Mouse (Mus musculus): ENCODE data around the gene Ckap4.
"Not testable (repeated sequence)": the region's sequence is repeated elsewhere in the genome, so short reads cannot be mapped to it uniquely, and the experiment has no call there.

Ckap4 gene

DNA sequence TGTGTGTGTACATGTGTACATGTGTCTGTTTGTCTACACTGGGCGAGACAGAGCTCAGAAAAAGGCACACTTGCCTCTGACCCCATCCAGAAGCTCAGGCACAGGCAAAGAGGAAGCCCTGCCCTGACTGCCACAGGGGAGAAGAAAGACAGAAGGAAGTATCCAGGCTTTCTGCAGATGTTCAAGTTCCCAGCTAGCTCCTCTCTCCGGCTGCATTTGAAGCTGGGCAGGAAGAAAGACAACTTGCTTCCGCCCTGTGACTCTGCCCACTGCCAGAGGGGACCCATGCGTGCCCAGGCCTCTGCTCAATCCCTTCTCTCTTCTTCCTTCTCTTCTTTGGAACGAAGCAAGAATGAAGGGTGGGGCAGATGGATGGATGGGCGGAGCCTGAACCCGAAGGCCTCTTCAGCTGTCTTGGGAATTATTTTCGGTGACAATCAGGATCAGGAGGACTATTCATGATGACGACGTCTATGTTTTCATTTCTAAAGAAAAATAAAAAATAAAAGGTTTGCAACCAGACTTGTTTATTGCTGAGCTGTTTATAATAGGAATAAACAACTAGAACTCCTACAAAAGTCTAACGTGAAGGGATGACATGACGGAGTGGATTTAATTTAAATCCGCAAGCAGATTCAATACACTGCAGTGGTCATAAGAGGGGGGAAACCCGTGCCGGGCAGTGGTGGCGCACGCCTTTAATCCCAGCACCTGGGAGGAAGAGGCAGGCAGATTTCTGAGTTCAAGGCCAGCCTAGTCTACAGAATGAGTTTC, 15.5 kb upstream of the Ckap4 start:
- DNase-seq (ENCODE audit: low spot score in 2 of 2): no peak

DNA sequence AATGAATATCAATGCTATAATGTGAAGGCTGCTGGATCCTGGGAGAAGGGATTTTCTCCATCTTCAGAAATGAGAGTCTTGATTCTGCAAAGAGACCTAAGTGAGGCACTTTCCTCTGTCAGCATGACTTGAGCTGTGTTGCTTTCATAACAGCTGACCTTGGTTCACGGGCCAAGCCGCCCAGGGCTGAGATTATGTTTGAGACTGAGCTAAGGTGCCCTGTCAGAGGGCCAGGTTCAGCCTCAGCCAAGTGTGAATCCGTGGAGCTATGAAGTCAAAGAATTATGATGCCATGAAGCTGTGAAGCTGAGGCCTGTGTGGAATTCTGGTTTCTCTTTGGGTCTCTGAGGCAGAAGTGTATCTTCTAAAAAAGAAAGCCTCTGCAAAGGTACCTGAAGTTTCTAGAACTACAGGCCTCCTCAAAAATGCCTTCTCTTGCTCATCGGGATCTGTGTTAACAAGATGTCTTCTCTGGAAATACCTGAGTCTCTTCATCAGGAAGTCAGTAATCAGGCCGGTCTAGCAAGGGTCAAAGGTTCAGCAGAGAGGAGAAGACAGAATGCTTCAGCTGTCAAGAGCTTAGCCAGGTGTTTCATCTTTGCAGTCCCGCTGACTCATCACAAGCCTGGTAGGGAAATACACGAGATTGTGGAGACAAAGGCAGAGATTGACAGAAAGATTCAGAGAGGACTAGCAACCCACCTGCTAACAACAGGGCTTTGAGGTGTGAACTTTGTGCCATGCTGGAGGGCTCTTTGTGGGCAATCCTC, 11.2 kb upstream of the Ckap4 start:
- no peak for DNase-seq (ENCODE audit: low spot score in 2 of 2)

DNA sequence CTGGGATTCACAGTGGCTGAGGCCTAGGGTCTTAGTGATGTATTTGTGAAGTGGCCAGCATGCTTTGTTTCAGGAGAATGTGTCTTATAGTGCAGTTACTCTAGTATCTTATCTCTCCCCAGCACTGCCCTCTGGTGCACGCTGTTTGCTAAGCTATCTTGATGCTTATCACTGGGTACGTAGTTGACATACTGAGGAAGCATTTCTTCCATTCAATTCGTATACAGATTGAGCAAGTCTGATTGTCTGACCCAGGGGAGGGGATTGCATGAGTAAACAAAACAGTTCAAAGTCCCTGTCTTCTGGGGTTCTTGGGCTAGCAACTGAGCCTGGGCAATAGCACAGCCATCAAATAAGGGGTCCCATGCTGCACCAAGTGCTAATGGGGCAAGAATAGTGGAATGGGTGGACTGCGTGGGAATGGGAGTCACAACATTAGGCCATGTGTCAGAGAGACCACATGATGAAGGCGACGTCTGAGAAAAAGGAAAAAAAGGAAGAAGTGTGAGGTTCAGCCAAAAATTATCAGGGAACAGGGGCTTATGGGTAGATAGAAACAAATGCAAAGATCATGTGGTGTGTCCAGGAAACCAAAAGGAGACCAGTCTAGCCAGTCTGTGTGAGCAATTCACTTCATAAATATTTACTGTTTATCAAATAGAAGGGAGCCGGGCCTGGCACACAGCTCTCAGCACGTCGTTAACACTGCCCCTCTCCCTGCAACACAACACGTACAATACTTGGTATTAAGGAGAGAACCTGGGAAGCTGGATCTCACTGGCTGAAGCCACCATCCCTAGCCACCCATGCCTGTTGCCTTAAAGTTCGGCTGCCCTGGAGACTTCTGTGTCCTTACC, 9.2 kb upstream of the Ckap4 start:
- no peak for DNase-seq (ENCODE audit: low spot score in 2 of 2)

DNA sequence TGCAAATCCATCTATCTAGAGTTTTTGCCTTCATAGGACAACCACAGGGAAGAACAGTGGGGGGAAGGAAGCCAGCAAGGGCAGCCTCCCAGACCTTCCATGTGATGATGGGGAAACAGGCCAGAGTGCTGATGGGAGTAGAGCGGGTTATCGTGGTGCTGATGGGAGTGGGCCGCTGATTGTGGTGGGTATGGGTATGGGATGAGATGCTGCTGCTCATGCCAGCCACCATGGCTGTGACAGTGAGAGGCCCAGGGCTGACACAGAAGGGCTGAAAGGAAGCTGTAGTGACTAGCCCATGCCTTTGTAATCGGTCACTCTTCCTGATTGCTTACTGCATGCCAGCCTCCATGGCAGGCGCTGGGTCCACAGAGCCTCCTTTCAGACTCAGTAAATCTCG, 5.8 kb upstream of the Ckap4 start:
- no peak for DNase-seq (ENCODE audit: low spot score in 2 of 2)

DNA sequence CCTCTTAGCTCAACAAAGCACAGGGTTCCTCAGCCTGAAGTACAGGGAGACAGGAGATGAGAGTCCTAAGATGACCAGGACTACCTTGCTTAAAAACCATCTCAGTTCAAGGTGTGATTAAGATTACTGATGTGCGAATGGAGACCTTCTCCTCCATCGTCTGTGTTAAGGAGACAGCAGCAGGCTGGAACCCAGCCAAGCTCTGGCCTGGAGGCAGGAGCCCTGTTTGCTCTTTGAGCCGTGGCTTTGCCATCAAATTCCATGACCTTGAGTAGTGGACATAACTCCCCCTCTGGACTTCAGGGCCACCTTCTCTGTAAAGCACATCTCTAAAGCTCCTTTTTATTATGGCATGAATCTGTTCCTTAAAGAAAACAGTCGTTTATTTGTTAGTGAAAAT, 2.0 kb upstream of the Ckap4 start:
- no peak for DNase-seq (ENCODE audit: low spot score in 2 of 2)

DNA sequence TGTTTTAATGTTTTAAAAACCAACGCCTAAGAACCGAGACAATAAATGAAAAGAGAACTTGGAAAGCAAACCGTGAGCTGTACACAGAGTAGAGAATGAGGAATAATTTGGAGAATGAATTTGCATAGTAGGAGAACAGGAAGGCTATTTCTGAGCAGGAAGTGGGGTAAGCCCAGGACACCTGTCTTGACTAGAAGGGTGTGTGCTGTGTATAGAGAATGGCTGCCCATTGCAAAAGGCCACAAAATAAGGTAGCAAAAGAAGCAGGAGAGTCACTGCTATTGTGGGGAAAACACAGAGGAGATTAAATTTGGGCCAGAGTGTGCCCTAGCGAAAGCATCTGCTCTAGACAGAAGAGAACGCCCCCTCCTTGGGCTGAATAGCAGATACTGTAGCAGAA, 1.6 kb upstream of the Ckap4 start:
- no peak for DNase-seq (ENCODE audit: low spot score in 2 of 2)

DNA sequence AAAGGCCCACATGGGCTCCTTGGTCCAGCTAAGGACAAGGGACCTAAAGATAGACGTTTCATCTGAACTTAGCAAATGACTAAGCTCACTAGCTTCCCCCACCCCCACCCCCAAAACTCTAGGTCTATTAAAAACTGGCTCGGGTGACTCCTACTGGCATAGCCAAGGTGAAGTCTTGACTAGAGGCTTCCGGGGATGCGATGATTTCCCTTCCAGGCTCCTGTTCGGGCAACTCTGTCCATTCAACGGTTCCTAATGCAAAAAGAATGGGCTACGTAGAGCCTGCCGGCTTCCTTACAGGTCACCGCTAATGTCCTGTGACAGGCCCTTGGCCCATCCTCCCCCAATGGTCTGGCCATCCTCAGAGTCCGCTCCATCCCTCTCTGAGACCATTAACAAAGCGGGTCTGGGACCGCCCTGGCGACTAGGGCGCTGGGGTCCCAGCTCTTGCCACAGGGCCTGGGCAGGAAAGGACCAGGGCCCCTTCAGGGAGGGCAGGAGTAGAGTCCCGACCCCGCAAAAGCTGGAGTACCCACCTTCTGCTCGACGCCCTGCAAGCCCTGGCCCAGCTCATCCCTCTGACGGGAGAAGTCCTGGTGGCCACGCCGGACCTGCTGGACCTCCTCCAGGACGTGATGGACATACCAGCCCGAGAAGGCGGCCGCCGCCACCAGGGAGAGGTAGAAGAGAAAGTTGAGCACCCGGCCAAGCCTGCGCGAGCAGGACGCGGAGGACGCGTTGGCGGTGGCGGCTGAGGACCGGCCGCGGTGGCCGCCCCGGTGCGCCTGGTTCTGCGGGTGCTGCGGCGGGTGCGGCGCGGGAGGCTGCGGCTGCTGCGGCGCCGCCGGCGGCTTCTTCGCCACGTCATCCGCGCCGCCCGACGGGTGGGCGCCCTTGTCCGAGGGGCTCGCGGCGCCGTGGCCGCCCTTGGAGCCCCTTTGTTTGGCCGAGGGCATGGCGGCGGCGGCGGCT, 665 bp downstream of the Ckap4 start:
- no peak for DNase-seq (ENCODE audit: low spot score in 2 of 2)

DNA sequence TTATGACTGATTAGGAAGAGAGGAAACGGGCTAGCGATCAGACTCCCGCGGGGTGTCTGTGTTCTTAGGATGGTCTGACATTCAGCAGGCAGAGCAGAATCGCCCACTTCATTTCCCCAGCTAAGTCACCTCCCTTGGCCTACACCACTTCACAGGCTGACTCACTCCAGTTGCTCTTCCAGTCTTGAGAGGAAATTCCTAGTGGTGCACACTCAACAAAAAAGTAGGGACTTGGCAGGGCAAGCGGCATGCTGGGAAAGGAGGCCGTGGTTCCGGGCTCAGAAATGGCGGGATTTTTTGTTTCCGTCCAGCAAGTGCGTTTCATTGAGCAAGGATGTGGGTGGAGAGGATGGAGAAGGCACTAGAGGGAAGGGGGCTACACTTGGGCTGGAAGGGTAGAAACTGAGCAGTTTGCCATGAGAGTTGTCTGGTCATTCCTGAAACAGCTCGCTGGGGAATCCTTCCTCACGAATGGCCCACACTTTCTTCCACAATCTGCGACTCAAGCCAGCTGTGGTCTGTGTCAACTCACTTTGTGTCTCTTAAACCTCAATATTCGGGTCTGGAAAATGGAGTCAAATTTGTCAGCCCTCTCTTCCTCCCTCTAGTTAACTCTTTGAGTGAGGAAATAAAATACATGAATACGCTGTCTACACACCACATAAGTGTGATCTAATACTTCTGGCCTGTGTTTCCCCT, 1.5 kb downstream of the Ckap4 start:
- no peak for DNase-seq (ENCODE audit: low spot score in 2 of 2)

DNA sequence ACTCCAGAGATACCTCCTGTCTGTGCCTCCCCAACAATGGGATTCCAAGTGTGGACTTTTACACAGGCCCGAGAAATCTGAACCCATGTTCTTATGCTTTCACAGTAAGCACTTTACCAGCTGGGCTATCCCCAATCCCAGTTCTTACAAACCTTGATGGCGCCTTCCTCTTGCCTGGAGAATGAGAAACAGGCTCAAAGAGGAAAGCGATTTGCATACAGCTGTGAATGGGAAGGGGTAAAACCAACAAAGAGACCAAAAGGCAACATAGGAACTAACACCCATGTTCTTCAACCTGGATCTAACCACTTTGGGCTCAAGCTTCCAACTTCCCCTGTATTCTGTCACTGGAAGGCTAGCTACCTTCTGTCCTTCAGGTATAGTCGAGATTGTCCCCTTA, 2.3 kb downstream of the Ckap4 start:
- DNase-seq (ENCODE audit: low spot score in 2 of 2): no peak

DNA sequence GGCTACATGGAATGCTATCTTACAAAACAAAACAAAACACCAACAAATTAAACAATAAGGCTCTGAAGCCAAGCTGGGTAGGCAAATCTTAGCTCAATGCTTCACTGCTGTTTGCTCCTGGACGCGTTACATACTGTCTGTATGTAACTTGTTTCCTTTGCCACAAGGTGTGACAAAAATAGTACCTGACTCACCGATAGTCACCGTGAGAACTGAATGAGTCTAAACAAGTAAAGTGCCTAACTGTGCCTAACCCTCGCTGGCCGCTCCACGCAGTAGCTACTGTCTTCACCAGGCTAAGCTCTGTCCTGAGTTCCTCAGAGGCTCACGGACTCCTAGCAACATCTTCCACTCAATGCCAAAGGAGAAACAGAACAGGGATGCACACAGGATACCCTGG, 3.5 kb downstream of the Ckap4 start:
- DNase-seq (ENCODE audit: low spot score in 2 of 2): no peak

DNA sequence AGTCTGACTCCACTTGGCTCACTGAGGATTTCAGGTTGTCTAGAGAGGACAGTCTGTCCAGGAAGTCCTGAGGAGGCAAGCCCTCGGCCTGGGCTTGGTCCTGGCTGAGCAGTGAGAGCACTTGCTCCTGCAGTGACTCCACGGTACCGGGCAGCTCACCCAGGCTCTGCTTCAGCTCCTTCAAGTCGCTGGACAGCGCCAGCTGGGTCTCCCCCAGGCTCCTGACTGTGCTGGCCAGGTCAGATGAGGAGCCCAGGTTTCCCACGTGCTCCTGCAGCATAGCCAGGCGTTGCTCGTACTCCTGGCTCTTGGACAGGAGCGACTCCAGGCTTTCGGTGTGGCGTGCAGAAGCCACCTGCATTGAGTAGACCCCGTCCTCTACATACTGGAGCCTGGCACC, 6.2 kb downstream of the Ckap4 start:
- no peak for DNase-seq (ENCODE audit: low spot score in 2 of 2)

DNA sequence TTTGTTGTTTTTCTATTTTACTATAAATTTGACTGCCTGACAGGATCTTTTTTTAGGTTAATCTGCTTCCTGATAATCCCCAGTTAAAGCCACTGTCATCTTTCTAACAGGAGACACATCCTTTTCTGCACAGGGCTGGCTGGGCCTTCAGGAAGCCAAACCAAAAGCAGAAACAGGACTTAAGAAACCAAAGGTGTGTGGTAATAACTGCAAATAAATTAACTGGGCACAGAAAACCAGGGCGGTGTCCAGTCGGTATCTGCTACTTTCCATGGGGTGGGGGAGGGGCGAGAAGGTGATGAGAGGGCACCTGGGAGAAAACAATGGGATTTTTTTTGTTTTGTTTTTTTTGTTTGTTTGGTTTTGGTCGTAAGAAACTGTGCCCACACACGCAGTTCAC, 6.8 kb downstream of the Ckap4 start:
- DNase-seq (ENCODE audit: low spot score in 2 of 2): no peak

DNA sequence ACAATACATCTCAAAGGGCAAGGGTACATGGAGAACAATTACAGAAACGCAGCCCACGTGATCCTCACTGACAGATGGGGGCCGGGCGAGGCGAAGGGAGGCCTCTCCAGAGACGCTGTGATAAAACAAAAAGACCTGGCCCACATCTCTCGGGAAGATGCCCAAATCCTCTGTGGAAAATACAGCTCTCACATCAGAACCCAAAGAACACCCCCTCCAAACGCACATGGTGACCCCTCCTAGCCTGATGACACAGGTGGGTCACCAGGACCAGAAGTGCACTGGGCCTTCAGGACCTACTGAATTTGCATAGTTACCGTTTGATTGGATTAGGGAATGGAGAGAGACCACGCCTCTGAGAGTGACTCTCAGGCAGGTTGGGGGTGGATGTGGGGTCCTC, 7.4 kb downstream of the Ckap4 start:
- no peak for DNase-seq (ENCODE audit: low spot score in 2 of 2)

DNA sequence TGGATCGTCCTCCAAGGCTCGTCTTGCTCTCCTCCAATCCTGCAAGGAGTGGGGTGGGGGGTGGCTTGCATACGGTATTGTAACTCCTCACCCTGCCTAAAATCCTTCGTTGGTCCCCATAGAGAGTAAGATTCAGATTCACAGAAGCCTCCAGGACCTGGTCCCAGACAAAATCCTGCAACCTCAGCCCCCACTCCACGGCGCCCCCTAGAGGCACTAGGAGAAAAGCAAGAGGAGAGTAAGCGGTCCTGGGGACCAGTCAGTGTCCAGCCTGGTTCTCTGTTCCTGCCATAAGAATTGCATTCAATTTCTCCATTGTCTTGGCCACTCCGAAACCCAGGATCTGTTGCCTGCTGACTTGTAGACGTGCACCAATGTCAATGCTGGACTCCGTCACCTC, 10.2 kb downstream of the Ckap4 start:
- DNase-seq (ENCODE audit: low spot score in 2 of 2): no peak

DNA sequence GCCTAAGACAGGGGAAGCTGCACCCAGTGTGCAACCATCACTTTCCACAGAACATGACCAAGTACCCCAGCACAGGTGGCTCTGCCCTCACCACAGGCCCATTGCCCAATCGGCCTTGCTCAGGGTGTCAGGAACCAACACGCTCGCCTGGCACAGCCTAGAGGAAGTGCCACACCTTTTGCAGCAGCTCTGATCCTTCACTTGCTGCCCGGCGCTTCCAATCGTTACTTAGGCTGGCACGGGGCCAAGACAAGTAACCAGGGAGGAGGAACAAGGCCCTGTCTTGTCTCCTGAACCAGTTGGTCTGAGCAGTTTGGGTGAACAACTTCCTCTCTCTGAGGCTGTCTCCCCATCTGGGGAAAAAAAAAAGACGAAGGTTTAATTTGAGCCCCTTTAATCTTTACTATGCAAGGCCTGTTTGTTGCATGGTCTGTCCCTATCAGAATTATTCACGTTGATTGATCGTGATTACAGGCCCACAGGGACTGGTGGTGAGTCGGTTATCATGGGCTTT, 17.4 kb downstream of the Ckap4 start:
- DNase-seq (ENCODE audit: low spot score in 2 of 2): no peak

DNA sequence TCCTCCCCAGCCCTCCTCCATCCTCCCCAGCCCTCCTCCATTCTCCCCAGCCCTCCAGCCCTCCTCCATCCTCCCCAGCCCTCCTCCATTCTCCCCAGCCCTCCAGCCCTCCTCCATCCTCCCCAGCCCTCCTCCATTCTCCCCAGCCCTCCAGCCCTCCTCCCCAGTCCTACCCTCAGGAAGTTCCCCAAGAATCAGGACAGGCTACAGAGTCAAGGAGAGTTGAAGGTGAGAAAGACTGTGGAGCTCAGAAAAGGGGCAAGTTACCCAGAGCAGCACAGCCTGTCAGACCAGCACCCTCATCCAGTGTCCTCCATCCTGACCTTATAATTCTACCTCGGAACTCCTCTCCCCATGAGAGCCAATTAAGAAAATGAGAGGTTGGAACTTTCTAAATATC, 17.9 kb downstream of the Ckap4 start:
- not testable (repeated sequence) for DNase-seq (ENCODE audit: low spot score in 2 of 2)

DNA sequence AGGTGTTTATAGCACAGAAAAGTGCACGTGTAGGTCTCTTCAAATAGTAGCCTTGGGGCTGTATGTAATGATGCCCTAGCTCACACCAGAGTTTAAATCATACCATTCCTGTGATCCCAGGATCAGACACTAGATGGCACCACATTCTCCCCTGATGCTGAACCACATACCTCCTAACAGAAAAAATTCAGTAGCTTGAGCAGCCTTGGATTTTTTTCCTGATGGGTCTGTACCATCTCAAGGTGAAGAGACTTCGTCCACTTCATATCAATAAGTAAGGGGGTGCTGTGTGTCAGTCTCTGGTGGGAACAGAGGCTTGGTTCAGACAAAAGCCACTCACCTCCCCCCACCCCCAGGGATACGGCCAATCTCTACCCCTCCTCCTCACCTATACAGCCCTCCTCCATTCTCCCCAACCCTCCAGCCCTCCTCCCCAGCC, 18.3 kb downstream of the Ckap4 start:
- peak in 1 of 2 experiments; percentile 44 for DNase-seq (ENCODE audit: low spot score in 2 of 2)

DNA sequence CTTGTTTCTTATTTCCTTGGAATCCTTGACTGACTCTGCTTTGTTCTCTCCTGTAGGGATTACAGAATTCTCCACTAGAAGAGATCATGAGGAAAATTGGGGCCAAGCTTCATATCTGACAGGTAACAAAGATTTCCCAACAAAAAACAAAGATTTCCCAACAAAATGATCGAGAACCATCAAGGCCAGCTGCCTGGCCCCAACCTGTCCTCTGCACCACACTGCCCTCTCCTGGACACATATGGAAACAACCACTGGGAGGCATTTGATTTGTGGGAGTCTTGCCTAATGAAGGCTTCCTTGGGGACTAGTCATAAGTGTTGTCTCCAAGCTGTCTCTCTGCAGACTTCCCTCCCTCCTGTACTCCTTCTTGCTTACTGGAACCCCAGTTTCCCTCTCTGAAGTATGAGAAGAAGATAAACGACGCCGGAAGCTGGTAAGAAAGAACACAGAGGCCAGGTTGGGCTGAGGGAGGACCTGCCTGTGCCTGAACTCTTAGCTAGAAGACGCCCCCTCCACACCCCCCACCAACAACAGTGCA, 19.8 kb downstream of the Ckap4 start:
- DNase-seq (ENCODE audit: low spot score in 2 of 2): no peak

DNA sequence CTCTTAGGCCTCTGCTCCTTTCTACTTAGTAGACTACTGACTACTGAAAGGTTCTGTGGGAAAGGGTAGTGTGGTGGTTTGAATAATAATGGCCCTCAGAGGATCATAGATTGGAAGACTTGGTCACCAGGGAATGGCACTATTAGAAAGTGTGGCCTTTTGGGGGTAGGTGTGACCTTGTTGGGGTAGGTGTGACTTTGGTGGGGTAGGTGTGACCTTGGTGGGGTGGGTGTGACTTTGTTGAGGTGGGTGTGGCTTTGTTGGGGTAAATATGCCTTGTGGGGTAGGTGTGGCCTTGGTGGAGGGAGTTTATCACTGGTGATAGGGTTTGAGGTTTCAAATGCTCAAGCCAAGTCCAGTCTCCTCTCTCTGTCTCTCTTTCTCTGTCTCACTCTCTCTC, 21.1 kb downstream of the Ckap4 start:
- DNase-seq (ENCODE audit: low spot score in 2 of 2): no peak

DNA sequence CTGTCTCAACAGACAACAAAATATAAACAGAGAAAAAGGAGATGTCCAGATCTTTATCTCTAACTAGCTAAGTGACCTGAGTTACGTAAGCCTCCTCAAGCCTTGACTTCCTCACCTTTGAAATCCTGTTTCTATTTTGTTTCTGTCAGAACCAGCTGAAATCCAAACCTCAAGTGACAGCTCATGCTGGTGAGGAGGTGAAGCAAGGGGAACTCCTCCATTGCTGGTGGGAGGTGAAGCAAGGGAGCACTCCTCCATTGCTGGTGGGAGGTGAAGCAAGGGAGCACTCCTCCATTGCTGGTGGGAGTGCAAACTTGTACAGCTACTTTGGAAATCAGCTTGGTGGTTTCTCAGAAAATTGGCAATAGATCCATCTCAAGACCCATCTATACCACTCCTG, 25.3 kb downstream of the Ckap4 start:
- DNase-seq (ENCODE audit: low spot score in 2 of 2): no peak
